Mouse (Mus musculus) liver, embryonic 18 days (tissue): ENCODE measurements around the gene Trim15. TPM values are rescaled to one million over a fixed set of nuclear protein-coding genes. Genes with fewer than 3 reads are reported as not detected.

ENCODE experiments used
- polyA plus RNA-seq: library from polyadenylated mRNA; depleted of rRNA; stranded (reverse); fragments of >200 nt; gene quantifications from 2 replicates; pipeline ENCODE4 v1.2.3, GENCODE M21; 2012; rRNA removed

The Trim15 gene
- 0.25 and 0.42 TPM in 2 replicates for polyA plus RNA-seq

DNA sequence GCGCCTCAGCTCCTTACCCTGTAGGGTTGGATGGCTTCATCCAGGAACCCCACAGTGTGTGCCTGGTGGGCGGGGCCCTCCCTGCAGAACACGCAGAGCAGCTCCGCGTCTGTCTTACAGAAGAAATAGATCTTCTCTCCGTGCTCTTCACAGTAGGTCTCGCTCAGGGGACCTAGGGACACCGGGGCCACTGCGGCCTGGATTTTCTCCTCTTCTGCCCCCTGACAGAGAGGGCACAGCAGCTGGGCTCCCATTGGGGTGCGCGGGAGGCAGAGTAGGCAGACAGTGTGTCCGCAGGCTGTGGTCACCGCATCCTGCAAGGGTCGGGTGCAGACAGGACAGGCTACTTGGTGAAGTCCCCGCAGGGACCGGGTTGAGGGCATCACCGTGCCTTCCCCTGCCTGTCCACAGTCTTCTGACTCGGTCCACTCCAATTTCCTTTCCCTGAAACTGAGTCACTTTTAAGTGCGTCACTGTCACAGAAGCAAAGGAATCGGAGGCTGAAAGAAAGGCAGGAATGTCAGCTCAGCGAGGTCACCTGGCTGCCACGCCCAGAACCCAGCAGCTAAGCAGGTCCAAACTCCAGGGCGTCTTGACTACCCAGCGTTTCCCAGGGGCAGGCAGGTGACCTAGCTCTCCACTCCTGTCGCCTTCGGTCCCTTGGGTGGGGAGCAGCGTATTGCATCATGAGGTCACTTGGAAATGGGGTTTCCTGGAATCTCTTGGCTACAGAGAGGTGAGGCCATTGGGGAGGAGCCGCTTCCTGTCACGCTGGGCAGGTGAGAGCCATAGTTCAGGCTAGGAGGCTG, at the start of gene Trim15:
Gene Trim15 (minus strand): TSS at position 492 of the 809 bp plus-strand sequence.

DNA sequence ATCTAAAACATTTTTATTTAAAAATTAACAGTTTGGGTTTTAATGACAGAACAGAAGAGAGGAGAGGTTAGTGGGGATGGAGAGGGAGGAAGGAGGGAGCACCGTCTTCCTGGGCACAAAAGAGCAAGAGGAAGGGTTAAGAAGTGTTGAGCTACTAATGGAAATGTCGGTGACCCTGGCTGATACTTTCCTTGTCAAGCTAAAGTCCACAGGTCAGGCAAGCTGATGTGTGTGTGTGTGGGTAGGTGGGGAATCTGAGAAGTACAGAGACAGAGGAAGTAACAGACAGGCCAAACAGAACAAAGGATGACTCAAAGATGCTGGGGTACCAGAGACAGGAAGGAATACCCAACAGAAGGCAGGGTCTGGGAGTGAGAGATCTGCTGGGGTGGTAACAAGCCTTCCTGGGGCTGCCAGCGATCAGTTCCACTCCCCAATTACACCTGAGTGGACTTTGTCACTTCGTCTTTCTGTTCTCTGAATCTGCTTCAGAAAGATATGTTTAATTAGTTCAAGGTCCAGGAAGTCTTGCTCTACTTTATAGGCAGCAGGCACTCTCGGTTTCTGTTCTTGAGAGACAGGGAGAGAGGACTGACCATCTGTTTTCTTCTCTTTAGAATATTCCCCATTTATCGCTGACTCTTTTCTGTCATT, 30.7 kb upstream of the Trim15 start, which contains the start of gene Trim31:
Gene Trim31 (plus strand): TSS at position 567 of the 654 bp plus-strand sequence.

DNA sequence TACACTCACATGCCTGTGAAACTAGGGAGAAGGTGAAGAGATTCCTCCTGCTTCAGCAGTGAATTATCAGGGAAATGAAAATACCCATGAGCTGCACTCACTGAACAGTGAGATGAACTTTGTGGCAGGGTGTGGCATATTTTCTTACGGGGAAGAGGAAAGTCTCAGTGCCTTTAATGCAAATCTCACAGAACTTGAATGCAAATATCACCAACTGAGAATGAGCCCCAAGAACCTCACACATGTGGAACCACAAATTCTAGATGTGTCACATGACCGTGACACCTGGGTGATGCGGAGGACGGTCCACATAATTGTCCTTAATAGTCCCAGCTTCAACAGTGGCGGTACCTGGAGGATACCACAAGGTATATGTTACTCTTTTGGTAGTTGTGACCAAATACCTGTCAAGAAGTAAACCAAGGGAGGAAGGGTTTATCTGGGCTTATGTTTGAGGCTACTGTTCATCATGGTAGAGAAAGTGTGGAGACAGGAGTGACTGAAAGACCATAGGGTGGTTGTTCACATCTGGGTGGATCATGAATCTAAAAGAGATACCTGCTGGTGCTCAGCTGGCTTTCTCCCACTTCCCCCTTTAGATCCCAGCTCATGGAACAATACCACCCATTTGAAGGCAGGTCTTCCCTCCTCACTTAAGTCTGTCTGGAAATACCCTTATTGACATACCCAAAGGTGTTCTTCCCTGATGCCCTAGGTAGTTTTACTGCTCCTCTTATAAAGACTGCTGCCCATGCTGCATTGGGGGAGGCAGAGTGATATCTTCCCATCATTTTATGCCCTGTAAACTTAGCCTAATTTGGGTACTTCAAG, 23.3 kb upstream of the Trim15 start, which contains the start of gene Trim40:
Gene Trim40 (minus strand): TSS at position 51 of the 831 bp plus-strand sequence.

DNA sequence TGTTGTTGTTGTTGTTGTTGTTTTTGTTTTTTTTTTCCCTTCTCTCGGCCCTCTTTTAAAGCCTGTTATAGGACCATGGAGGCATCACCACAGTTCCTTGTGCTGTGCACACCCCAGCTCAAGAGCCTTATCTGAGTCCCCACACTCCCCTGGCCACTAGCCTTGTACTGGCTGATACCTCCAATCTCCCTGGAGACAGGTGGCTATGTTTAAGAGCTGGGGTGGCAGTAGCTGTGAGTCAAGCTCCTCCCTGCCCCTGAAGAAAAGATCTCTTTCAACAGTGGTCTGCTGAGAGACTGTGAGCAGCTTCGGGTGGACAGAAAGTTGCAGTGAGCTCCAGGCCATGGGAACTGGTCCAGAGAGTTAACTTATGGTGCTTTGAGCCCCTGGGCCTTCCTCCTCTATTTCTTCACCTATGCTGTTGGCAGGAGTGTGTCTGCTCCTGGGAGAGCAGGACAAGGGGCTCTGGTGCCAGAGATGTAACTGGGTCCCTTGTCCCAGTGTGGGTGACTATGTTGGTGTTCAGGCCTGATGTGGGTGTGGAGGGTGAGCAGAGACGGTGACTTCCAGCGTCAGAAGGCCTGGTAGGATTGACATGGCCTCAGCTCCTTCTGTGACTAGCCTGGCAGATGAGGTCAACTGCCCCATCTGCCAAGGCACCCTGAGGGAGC, 2.4 kb upstream of the Trim15 start, which contains the start of gene Trim10:
Gene Trim10 (plus strand): TSS at position 291 of the 671 bp plus-strand sequence.

GRCm38 (mm10) chr17:36836874-36837647, 29.9 kb downstream of the Trim15 start, which contains the start of gene Trim26:
Gene Trim26, plus strand, starts transcription at chr17:36837134.

DNA sequence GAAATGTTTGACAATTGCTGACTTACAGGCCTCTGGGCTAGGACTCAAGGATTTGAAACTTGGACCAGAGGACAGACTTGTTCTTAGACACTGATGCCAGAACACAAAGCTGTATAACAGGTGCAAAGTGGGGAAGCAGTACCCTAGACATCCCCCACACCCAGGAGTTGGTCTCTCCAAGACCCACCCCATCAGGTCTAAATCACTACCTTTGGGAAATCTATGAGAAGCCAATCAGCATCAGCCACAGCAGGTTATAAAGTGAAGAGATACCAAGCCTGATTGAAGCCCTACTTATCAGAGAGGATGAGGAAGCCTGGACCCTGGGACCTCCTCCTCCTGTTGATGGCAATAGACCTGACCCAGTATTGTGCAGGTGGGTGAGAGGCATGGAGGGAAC, 55.1 kb downstream of the Trim15 start, which contains the start of gene H2-M10.6:
Gene H2-M10.6 (plus strand): TSS at position 301 of the 400 bp plus-strand sequence.

Other genes with a start within 250 kb of the Trim15 start
- gene H2-M9, start 224.5 kb downstream of the Trim15 start, polyA plus RNA-seq, result not detected in 2 replicates
- not detected in 2 replicates for gene H2-M1, start 195.0 kb downstream of the Trim15 start, polyA plus RNA-seq
- not detected in 2 replicates for gene H2-M10.5, start 94.3 kb downstream of the Trim15 start, polyA plus RNA-seq
- not detected in 2 replicates for gene H2-M10.6, start 55.0 kb downstream of the Trim15 start, polyA plus RNA-seq
- 19.4 and 23.3 TPM in 2 replicates for gene Trim26, start 30.1 kb downstream of the Trim15 start, polyA plus RNA-seq
- 37.1 and 43.0 TPM in 2 replicates for gene Trim10, start 2.4 kb upstream of the Trim15 start, polyA plus RNA-seq
- 0.01 TPM in 1 of 2 replicates, not detected in the other for gene Trim40, start 22.9 kb upstream of the Trim15 start, polyA plus RNA-seq
- gene Trim31, start 30.9 kb upstream of the Trim15 start, polyA plus RNA-seq, result 0.04 TPM in 1 of 2 replicates, not detected in the other
- 0.05 and 0.07 TPM in 2 replicates for gene Rnf39, start 75.7 kb upstream of the Trim15 start, polyA plus RNA-seq
- gene Ppp1r11, start 84.5 kb upstream of the Trim15 start, polyA plus RNA-seq, result 31.3 and 33.2 TPM in 2 replicates
- gene Znrd1, start 91.3 kb upstream of the Trim15 start, polyA plus RNA-seq, result 15.5 and 17.6 TPM in 2 replicates
- 3.4 and 4.2 TPM in 2 replicates for gene Znrd1as, start 91.4 kb upstream of the Trim15 start, polyA plus RNA-seq
- gene 2410137M14Rik, start 114.0 kb upstream of the Trim15 start, polyA plus RNA-seq, result not detected in 2 replicates
- 0.08 and 0.10 TPM in 2 replicates for gene H2-M5, start 122.3 kb upstream of the Trim15 start, polyA plus RNA-seq
- gene Zfp57, start 134.0 kb upstream of the Trim15 start, polyA plus RNA-seq, result 4.5 and 5.2 TPM in 2 replicates
- gene Mog, start 156.2 kb upstream of the Trim15 start, polyA plus RNA-seq, result not detected in 2 replicates
- 3.1 and 5.1 TPM in 2 replicates for gene Gabbr1, start 178.8 kb upstream of the Trim15 start, polyA plus RNA-seq
- gene Olfr90, start 221.3 kb upstream of the Trim15 start, polyA plus RNA-seq, result not detected in 2 replicates
- not detected in 2 replicates for gene Olfr91, start 231.1 kb upstream of the Trim15 start, polyA plus RNA-seq